Comparison of ENCODE assay signal across 26 mouse cellular contexts in the genomic region with DNA sequence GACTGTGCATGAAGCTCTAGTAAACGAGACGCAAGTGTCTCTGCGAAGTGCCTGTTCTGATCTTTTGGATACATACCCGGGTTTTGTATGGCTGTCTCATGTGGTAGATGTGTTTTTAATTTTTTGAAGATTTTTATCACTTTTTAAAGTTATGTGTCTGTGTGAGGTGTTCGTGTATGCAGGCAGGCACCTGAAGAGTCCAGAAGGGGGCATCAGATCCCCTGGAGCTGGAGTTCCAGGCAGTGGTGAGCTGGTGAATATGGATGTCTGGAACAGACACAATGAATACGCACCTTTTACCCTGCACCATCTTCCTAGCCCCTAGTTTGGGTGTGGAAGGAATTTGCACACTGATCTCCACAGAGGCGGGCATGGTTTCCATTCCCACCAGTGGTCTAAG.
A peak's percentile ranks its signal among the peaks of the same experiment; 100 is the strongest.
DNase-seq lines count a peak whose midpoint lies in the region; ATAC-seq and TF ChIP-seq lines count a peak whose summit lies in the region.
"Had no signal": no experiment of that assay in that cellular context is flagged by ENCODE, and none has a peak within 500 bp of the region (broad histone marks: within the 10 kb centered on the region; RNA-seq: fewer than 3 reads in every experiment).

No protein-coding gene starts in this region.

- H3K4me2 ChIP-seq in hindbrain, embryonic 11.5 days (replicated peaks; ENCODE audit: low read depth, low read length), result no peak overlapping the region
- H3K4me2 ChIP-seq in hindbrain, embryonic 16.5 days (ENCODE audit: low read length), result no peak overlapping the region
- no peak overlapping the region for H3K4me2 ChIP-seq in lung, embryonic 14.5 days
- H3K4me2 ChIP-seq in stomach, postnatal 0 days (replicated peaks; ENCODE audit: low read depth), result no peak overlapping the region
- H3K4me2 ChIP-seq: embryonic facial prominence, embryonic 13.5 days; forebrain, embryonic 12.5 days; heart, embryonic 12.5 days; hindbrain, embryonic 13.5 days; kidney, embryonic 15.5 days; midbrain, embryonic 15.5 days; neural tube, embryonic 13.5 days had no signal

- 74% methylated on average over 7 of the region's 7 CpGs for WGBS in hindbrain, embryonic 11.5 days
- WGBS in hindbrain, embryonic 16.5 days, result 74% methylated on average over 7 of the region's 7 CpGs
- WGBS in lung, embryonic 14.5 days, result 58% methylated on average over 7 of the region's 7 CpGs
- 67% methylated on average over 7 of the region's 7 CpGs for WGBS in stomach, postnatal 0 days

- TF ChIP-seq EP300 in stomach, postnatal 0 days (optimal IDR thresholded peaks at IDR 0.05), result no peak

- peak; percentile 17 for DNase-seq in hindbrain, embryonic 11.5 days (ENCODE audit: low spot score)
- DNase-seq in lung, embryonic 14.5 days, result no peak
- no peak for DNase-seq in lung, adult 18-20 months
- DNase-seq in NIH3T3 (ENCODE audit: low read depth), result peak; percentile 43
- no peak for DNase-seq in stomach, postnatal 0 days (ENCODE audit: low spot score)
- no peak for DNase-seq in right cerebral cortex, postnatal 25 days
- DNase-seq: B cell, adult 2 months; cerebellum, adult 11-12 months; cerebellum, postnatal 14 days; embryo, embryonic 11 days; gastrocnemius, postnatal 10 days; heart, postnatal 14 days; kidney, adult 11 months; lung, postnatal 14 days; retina, postnatal 1 day; thymus, postnatal 14 days had no signal

- no peak overlapping the region for H3K27ac ChIP-seq in hindbrain, embryonic 11.5 days (ENCODE audit: low read depth, low read length)
- H3K27ac ChIP-seq in hindbrain, embryonic 16.5 days (ENCODE audit: low read depth, low read length), result no peak overlapping the region
- H3K27ac ChIP-seq in lung, embryonic 14.5 days (ENCODE audit: low read depth), result no peak overlapping the region
- H3K27ac ChIP-seq in stomach, postnatal 0 days (replicated peaks), result no peak overlapping the region
- H3K27ac ChIP-seq: embryonic facial prominence, embryonic 13.5 days; forebrain, embryonic 12.5 days; hindbrain, embryonic 13.5 days; kidney, embryonic 15.5 days; midbrain, embryonic 15.5 days; neural tube, embryonic 13.5 days had no signal

- H3K36me3 ChIP-seq in hindbrain, embryonic 11.5 days (ENCODE audit: control insufficient read depth, insufficient read depth, low read length), result no peaks in the 10 kb centered on the region
- H3K36me3 ChIP-seq in hindbrain, embryonic 16.5 days (ENCODE audit: control insufficient read depth, insufficient read depth, low read length), result no peaks in the 10 kb centered on the region
- no peaks in the 10 kb centered on the region for H3K36me3 ChIP-seq in lung, embryonic 14.5 days (ENCODE audit: insufficient read depth)
- H3K36me3 ChIP-seq in stomach, postnatal 0 days (ENCODE audit: control insufficient read depth, insufficient read depth, low read length), result no peaks in the 10 kb centered on the region
- H3K36me3 ChIP-seq: embryonic facial prominence, embryonic 13.5 days; forebrain, embryonic 12.5 days; heart, embryonic 12.5 days; hindbrain, embryonic 13.5 days; kidney, embryonic 15.5 days; midbrain, embryonic 15.5 days; neural tube, embryonic 13.5 days had no signal

- no peaks in the 10 kb centered on the region for H3K27me3 ChIP-seq in hindbrain, embryonic 11.5 days (ENCODE audit: control insufficient read depth, insufficient read depth, low read length)
- H3K27me3 ChIP-seq in hindbrain, embryonic 16.5 days (replicated peaks; ENCODE audit: control insufficient read depth, insufficient read depth, low read length), result no peaks in the 10 kb centered on the region
- H3K27me3 ChIP-seq in lung, embryonic 14.5 days (ENCODE audit: insufficient read depth, low read length), result 0 out of 2 replicates have a peak, but pooled peaks cover 3% of the 10 kb centered on the region
- no peaks in the 10 kb centered on the region for H3K27me3 ChIP-seq in stomach, postnatal 0 days (ENCODE audit: control insufficient read depth, insufficient read depth, low read length)
- H3K27me3 ChIP-seq: midbrain, embryonic 15.5 days; neural tube, embryonic 13.5 days had no signal

- no peak for ATAC-seq in hindbrain, embryonic 11.5 days (ENCODE audit: low FRiP score)
- no peak for ATAC-seq in hindbrain, embryonic 16.5 days
- ATAC-seq in lung, embryonic 14.5 days (ENCODE audit: insufficient read depth), result no peak
- ATAC-seq in stomach, postnatal 0 days (ENCODE audit: low FRiP score, low TSS enrichment), result no peak
- ATAC-seq: midbrain, embryonic 15.5 days had no signal

- no peaks in the 10 kb centered on the region for H3K9me3 ChIP-seq in hindbrain, embryonic 11.5 days (ENCODE audit: control insufficient read depth, low read length)
- H3K9me3 ChIP-seq in hindbrain, embryonic 16.5 days (ENCODE audit: control insufficient read depth, low read length), result no peaks in the 10 kb centered on the region
- no peaks in the 10 kb centered on the region for H3K9me3 ChIP-seq in lung, embryonic 14.5 days (ENCODE audit: low read depth, low read length)
- no peaks in the 10 kb centered on the region for H3K9me3 ChIP-seq in stomach, postnatal 0 days (ENCODE audit: control insufficient read depth, low read length)
- H3K9me3 ChIP-seq: embryonic facial prominence, embryonic 13.5 days; forebrain, embryonic 12.5 days; heart, embryonic 12.5 days; hindbrain, embryonic 13.5 days; kidney, embryonic 15.5 days; midbrain, embryonic 15.5 days; neural tube, embryonic 13.5 days had no signal

- H3K4me1 ChIP-seq in hindbrain, embryonic 11.5 days (replicated peaks; ENCODE audit: control insufficient read depth, insufficient read depth, low read length), result peaks cover 17% of the 10 kb centered on the region
- H3K4me1 ChIP-seq in hindbrain, embryonic 16.5 days (ENCODE audit: control insufficient read depth, insufficient read depth, low read depth, low read length), result peaks cover 21% of the 10 kb centered on the region
- 0 out of 2 replicates have a peak, but pooled peaks cover 2% of the 10 kb centered on the region for H3K4me1 ChIP-seq in lung, embryonic 14.5 days (ENCODE audit: insufficient read depth)
- H3K4me1 ChIP-seq in stomach, postnatal 0 days (replicated peaks; ENCODE audit: control insufficient read depth, insufficient read depth), result no peaks in the 10 kb centered on the region

- no peak overlapping the region for H3K9ac ChIP-seq in hindbrain, embryonic 11.5 days (ENCODE audit: low read depth, low read length)
- no peak overlapping the region for H3K9ac ChIP-seq in hindbrain, embryonic 16.5 days (ENCODE audit: low read depth, low read length)
- no peak overlapping the region for H3K9ac ChIP-seq in lung, embryonic 14.5 days
- no peak overlapping the region for H3K9ac ChIP-seq in stomach, postnatal 0 days (ENCODE audit: low read length)
- H3K9ac ChIP-seq: embryonic facial prominence, embryonic 13.5 days; forebrain, embryonic 12.5 days; heart, embryonic 12.5 days; hindbrain, embryonic 13.5 days; kidney, embryonic 15.5 days; midbrain, embryonic 15.5 days; neural tube, embryonic 13.5 days had no signal

- peak; percentile 26; the same call in 1 of the 2 replicates for TF ChIP-seq CTCF in lung, embryonic 14.5 days (IDR thresholded peaks at IDR 0.05; ENCODE audit: low read depth)
- peak; percentile 45 for TF ChIP-seq CTCF in stomach, postnatal 0 days (IDR thresholded peaks at IDR 0.05; ENCODE audit: low read depth)

- H3K4me3 ChIP-seq in hindbrain, embryonic 11.5 days (ENCODE audit: low read depth, low read length), result no peak overlapping the region
- H3K4me3 ChIP-seq in hindbrain, embryonic 16.5 days (ENCODE audit: low read length), result no peak overlapping the region
- H3K4me3 ChIP-seq in lung, embryonic 14.5 days (ENCODE audit: low read depth, low read length), result no peak overlapping the region
- no peak overlapping the region for H3K4me3 ChIP-seq in stomach, postnatal 0 days (ENCODE audit: low read depth, low read length)
- H3K4me3 ChIP-seq: embryonic facial prominence, embryonic 13.5 days; erythroblast, embryonic 14.5 days; forebrain, embryonic 12.5 days; heart, embryonic 12.5 days; hindbrain, embryonic 13.5 days; kidney, embryonic 15.5 days; midbrain, embryonic 15.5 days; myocyte; neural tube, embryonic 13.5 days had no signal

Comparison
In these comparisons a context has a peak if more than half of its experiments do, and no peak if none do; other contexts are left out.
1. DNase-seq: peak in hindbrain, embryonic 11.5 days (single experiment) and NIH3T3 (single experiment); none in lung, embryonic 14.5 days (single experiment), lung, adult 18-20 months (0 of 2), stomach, postnatal 0 days (single experiment) and right cerebral cortex, postnatal 25 days (single experiment).